Mouse (Mus musculus): ENCODE results near the gene Tulp1.
"Not testable (repeated sequence)": the region's sequence is repeated elsewhere in the genome, so short reads cannot be mapped to it uniquely, and the experiment has no call there.

Tulp1 gene

GRCm38 (mm10) chr17:28337547-28337946, 27.5 kb downstream of the Tulp1 start:
- no peak for DNase-seq (ENCODE audit: low read depth, low spot score)

DNA sequence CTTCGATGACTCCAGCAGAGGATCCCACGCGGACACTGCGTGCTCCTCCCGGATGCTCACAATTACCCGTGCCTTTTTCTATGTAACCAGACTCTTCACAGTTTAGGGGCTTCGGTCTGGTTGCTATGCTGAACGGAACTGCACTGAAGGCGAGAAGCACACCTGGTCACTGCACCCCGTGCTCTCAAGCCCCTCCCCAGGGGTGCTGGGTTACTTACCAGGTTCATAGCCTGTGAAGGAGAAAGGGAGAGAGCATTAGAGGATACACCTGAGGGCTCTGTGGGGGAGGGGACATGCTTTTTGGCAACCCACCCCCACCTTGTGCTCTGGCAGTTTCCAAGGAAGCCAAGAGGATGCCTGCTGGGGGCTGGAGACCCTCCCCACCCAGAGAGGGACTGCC, 29.8 kb downstream of the Tulp1 start:
- DNase-seq (ENCODE audit: low read depth, low spot score), result no peak

DNA sequence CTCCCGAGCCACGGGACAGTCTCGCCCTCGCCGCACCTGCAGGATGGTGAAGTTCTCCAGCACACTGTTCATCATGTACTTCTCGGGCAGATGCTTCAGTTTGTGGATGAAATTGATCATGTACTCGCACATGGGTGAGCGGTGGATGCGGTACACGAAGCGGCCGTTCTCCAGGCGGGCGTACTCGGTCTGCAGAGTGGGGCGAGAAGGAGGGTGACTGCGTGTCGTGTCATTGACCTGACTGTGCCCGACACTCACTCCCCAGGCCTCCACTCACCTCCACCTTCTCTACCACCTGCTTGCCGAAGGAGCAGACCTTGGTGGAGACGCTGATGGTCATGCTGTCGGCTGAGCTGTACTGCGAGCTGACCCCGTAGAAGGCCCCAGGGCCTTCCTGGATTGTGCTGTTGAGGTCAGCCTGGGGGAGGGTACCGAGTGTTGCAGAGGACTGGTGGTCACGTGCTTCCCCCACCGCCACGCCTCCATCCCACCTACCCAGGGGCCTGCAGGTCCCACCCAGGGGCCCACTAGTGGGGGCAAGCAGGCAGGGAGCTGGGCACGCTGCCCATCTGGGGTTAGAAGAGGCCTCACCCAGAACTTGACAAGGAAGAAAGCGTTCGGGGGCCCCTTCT, 32.0 kb downstream of the Tulp1 start:
- DNase-seq (ENCODE audit: low read depth, low spot score), result no peak

DNA sequence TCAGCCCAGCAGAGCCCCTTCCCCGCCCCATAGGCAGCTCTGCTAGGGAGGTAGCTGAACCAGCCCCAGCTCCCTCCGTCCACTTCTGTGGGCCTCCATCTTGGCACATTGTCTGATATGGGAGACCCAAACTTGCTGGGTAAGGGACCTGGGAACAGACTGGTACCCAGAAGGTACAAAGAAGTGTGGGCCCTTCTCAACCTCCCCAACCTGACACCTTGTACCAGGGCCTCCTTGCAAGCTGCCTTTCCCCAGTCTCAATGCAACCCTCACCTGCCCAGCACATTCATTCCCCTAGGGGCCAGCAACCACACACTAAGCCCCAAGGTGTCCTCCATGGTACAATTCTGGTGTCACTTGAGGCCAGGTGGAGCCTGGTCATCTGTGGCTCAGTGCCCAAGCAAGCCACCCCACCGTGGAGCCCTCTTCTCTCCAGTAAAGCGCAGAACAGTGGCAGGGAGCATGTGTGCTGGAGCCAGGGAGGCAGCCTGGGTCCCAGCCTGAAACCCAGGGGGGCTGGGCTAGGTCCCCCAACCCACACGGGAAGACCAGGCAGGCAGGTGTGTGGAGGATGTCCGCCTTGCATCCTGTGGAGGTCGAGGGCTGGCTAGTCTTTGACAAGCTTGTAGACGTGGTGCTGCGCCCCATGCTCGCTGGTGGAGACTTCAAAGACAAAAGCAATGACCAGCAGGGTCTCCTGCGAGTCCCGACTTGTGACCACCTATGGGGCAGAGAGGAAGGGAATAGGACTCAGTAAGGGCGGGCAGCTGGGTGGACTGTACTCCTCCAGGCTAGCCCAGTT, 32.7 kb downstream of the Tulp1 start:
- DNase-seq (ENCODE audit: low read depth, low spot score), result no peak

DNA sequence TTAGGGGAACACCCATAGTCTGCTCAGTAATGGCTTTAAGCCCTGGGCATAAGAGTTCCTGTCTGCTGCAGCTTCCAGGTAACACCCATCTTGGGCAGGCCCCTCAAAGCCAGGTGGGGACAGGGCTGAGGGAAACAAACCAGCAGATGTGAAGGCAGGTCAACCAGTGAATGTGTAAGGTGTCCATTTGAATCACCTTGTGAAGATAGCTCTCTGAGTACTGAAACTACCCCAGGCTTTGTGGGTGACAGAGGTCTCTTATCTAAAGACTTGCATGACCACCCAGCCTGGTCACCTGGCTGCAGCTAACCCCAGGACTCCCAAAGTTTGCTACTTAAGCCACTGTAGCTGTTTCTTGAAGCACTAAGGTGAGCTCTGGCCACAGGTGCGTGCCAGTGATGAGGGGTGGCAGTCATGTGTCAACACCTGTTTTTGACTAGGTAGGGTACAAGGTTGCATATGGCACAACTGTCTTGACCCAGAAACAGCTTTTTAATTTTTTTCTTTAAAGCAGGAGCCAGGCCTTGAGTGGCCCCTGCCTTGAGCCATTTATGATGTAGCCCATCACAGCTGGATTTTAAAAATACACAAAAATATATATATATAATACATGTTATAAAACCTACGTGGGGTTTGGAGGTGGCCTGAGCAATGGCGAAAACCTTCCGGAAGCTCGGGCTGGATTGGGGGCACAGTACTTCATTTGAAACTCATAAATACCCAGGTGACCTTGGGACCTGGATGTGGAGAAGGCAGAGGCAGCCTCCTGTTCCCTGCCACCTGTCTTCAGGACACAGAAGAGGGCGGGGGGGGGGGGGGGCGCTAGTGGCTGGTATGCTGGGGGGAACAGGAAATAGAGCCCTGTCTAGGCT, 33.5 kb downstream of the Tulp1 start:
- DNase-seq (ENCODE audit: low read depth, low spot score), result no peak

GRCm38 (mm10) chr17:28330590-28330989, 34.4 kb downstream of the Tulp1 start:
- DNase-seq (ENCODE audit: low read depth, low spot score), result not testable (repeated sequence)

- no peak for DNase-seq (ENCODE audit: low read depth, low spot score)
Measured at GRCm38 (mm10) chr17:28330232-28330546, 34.8 kb downstream of the Tulp1 start.

DNA sequence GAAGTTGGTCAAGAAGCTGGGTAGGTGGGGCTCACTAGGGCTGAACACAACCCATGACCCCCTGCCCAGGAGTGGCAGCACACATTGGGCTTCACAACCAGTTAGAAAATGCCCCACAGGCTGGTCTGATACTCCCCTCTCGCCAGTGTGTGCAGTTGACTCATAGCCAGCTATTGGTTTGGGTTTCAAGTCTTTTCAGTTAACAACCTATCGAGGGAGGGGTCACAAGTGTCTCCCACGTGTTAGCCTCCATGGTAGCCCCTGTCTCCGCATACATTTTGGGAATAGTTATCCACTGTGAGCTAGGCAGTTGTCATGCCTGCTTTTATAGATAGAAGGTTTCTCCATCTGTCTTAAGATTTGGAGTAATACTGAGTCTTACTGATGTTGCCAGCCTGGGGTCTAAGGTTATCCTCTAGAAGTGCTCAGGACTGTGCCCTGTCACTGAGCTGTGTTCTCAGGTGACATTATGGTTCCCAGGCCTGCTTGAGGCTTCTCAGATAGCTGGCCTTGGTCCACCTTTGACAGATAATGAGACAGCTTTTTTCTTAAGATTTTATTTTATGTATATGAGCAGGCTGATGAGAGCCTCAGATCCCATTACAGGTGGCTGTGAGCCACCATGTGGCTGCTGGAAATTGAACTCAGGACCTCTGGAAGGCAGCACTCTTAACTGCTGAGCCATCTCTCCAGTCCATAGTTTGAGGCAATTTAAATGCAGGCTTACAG, 35.4 kb downstream of the Tulp1 start:
- DNase-seq (ENCODE audit: low read depth, low spot score), result no peak

GRCm38 (mm10) chr17:28328946-28329345, 36.1 kb downstream of the Tulp1 start:
- no peak for DNase-seq (ENCODE audit: low read depth, low spot score)

DNA sequence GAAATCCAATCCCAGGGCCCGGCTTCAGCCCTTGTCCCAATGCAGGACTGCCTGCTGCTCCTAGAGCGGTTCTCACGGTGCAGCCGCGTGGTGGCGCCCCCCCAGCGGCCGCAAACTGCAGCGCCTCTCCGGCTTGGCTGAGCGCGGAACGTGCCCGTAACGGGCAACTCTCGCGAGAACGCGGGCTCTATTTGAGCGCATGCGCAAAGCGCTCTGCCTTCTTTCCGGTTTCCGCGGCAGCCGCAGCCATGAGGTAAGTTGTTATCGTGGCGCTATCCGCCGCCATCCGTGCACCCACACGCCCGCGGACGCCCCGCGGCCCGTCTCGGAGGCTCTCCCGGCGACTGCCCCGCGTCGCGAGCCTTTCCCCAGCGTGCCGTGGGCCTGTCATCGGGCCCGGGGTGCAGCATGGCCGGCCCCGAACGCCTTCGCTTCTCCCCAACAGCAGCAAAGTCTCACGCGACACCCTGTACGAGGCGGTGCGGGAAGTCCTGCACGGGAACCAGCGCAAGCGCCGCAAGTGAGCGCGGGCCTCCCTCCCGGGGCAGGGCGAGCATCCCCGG, 36.6 kb downstream of the Tulp1 start, which contains the start of gene Rpl10a:
Rpl10a (plus strand) TSS at position 106 of the 563 bp plus-strand sequence.
- DNase-seq (ENCODE audit: low read depth, low spot score), result peak; percentile 98

- no peak for DNase-seq (ENCODE audit: low read depth, low spot score)
Measured at GRCm38 (mm10) chr17:28327673-28328325, 37.2 kb downstream of the Tulp1 start.

DNA sequence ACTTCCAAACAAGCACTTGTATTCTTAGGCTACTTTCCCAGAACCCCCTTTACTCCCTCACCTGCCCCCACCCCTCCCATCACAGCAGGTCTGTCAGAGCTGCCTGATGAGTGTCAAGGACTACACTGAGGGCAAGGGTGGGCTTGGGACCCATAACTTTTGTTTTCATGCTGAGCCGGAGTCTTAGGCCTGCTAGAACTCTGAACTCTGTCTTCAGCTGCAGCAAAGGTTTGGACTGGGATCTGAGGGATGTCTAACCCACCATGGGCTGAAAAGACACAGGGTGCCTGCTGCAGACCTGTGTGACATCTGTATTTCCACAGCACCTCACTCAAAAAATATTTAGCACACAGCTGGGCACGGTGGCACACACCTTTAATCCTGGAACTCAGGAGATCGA, 38.1 kb downstream of the Tulp1 start:
- DNase-seq (ENCODE audit: low read depth, low spot score), result no peak

DNA sequence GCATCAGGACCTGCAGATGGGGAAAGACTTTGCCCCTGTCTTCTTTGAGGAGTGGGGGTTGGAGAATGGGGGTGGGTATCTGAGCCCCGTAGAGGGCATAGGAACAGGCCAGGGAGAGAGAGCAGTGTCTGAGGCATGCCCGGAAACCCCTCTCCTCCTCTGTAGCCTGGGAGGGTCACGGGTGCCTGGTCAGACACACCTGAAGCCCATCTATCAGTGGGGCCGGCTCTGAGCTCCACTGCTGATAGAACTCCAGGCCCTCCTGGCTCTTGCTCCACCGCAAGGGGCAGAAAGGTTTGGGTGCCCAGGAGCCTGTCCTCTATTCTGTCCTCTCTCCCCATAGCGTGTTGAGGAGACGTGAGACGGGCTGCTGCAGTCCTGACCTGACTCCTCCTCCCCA, 39.3 kb downstream of the Tulp1 start:
- no peak for DNase-seq (ENCODE audit: low read depth, low spot score)

DNA sequence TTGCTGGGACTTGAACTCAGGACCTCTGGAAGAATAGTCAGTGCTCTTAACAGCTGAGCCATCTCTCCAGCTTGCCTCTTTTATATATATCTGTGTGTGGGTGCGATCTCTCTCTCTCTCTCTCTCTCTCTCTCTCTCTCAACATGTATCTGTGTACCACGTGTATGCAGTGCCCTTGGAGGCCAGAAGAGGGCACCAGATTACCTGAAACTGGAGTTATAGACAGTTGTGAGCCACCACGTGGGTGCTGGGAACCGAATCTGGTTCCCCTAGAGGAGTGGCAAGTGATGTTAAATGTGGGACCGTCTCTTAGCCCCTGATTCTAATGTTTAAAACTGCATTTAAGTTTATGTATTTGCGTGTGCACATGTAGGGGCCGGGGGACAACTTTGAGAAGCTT, 40.6 kb downstream of the Tulp1 start:
- not testable (repeated sequence) for DNase-seq (ENCODE audit: low read depth, low spot score)

- DNase-seq (ENCODE audit: low read depth, low spot score), result no peak
Measured at GRCm38 (mm10) chr17:28323786-28324185, 41.2 kb downstream of the Tulp1 start.

DNA sequence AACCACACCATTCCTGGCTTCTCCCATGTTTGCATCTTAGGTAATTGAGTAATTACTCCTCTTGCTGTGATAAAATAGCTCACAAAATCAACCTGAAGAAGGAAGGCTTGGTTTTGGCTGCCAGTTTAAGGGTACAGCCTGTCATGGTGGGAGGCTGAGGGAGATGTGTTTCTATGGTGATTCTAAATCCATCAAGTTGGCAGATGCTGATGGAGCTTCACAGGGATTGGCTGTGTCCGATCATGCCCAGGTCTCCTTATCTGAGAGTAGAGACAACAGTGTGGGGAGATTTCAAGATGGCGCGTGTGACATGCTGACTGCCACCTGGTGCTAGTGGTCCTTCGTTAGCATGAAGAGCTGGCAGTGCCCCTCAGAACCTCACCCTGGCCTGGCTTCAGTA, 43.3 kb downstream of the Tulp1 start:
- no peak for DNase-seq (ENCODE audit: low read depth, low spot score)

GRCm38 (mm10) chr17:28317725-28318124, 47.3 kb downstream of the Tulp1 start:
- DNase-seq (ENCODE audit: low read depth, low spot score), result no peak

- DNase-seq (ENCODE audit: low read depth, low spot score), result no peak
Measured at GRCm38 (mm10) chr17:28317091-28317490, 47.9 kb downstream of the Tulp1 start.

DNA sequence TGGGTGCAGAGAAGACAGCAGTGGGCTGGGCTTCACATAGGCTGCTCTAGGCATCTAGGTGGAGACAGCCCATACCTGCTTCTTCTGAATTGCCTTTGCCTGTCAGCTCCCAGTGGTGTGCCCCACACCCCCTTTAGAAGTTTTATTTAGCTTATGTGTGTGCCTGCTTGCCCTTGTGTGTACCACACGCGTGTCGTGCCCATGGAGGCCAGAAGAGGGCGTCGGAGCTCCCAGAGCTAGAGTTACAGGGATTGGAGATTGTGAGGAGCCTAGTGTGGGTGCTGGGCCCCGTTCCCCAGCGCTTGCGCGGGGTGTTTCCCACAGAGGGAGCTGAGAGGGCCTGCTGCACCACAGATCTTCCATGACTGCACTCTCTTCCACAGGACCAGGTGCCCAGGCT, 48.5 kb downstream of the Tulp1 start:
- DNase-seq (ENCODE audit: low read depth, low spot score), result no peak

GRCm38 (mm10) chr17:28315611-28316160, 49.3 kb downstream of the Tulp1 start:
- no peak for DNase-seq (ENCODE audit: low read depth, low spot score)

DNA sequence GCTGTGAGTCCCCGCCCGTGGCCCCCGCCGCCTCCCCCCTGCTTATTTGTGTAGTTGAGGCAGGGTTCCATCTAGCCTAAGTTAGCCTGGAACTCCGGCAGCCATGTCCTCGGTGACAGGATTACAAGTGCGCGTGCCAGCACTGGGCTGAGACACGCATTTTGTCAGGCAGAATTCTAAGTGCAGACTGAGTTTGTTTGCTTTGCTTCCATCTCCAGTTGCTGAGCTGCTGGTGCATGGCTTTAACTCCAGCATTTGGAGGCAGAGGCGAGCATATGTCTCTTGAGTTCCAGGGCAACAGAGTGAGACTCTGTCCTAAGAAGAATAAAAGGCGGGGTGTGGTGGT, 51.2 kb downstream of the Tulp1 start:
- no peak for DNase-seq (ENCODE audit: low read depth, low spot score)

Data from forelimb bud, embryonic 11.5 days (tissue).